Mouse (Mus musculus) WW6 (cell line): ENCODE measurements around the gene Mta3.
"Not testable (repeated sequence)": the region's sequence is repeated elsewhere in the genome, so short reads cannot be mapped to it uniquely, and the experiment has no call there.

Source experiments
- DNase-seq: peaks from one replicate; pipeline ENCODE4 v3.0.0-alpha.2; 2013; ENCODE audit warnings: low read depth, low spot score

Mta3 gene

DNA sequence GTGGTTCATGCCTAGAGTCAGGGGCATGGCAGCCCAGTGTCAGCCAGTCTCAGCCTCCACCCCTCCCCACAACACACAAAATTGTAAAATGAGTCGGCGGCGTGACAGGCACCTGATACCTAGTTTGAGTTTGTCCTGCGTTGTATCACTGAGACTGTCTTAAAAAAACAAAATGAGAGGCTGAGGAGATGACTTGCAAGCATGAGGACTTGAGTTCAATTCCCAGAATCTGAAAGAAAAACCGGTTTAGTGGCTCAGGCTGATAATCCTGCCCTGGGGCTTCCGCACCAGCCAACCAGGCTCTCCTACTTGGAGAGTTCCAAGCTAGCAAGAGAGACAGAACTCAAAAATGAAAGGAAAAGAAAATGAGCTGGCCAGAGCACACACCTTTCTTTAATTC is 2.9 kb downstream of the Mta3 start:
- DNase-seq, result no peak

DNA sequence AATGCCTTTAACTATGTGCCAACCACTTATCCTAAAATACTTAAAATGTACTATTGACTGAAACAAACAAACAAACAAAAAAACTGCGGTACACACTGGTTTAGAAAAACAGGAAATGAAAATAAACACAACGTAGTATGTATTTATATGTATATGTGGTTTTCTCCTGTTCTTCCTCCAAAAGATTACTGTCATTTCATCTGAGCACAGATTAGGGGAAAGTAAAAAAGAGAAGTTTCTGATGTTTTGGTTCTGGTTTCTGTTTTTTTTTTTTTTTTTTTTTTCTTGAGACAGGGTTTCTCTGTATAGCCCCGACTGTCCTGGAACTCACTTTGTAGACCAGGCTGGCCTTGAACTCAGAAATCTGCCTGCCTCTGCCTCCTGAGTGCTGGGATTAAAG is 3.6 kb downstream of the Mta3 start:
- DNase-seq, result not testable (repeated sequence)

DNA sequence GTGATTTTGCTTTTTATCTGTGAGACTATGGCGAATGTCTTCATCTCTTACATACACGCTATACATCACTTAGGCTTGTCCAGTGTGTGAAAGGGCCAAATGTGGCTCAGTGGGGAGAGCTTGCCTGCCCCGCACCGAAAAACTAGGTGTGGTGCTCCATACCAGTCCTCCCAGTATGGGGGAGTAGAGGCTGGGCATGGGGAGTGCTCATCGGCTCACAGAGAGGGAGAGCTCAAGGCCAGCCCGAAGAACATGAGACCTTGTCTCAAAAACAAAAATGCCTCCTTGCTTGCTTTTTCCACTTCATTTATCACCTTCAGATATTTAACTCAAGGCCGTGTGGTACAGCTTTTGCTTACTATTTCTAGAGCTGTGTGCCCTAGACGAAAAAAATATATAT is 4.7 kb downstream of the Mta3 start:
- DNase-seq, result no peak

DNA sequence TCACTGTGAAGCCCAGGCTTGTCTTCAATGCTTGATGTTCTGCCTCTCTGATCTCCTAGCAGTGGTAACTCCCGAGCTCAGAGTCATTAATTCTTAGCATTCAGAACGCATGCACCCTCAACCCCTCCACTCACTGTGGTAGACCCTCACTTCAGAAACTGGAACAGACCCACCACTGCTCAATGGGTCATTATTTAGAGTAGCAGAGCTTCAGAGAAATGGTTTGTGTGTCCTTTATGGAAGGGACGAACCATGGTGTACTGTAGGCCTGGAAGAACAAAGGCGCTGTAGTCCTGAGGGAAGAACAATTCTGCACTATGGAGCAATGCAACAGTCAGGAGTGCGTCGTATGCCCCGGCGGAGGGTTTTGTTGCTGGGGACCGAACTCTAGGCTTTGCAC is 6.4 kb downstream of the Mta3 start:
- DNase-seq, result no peak

DNA sequence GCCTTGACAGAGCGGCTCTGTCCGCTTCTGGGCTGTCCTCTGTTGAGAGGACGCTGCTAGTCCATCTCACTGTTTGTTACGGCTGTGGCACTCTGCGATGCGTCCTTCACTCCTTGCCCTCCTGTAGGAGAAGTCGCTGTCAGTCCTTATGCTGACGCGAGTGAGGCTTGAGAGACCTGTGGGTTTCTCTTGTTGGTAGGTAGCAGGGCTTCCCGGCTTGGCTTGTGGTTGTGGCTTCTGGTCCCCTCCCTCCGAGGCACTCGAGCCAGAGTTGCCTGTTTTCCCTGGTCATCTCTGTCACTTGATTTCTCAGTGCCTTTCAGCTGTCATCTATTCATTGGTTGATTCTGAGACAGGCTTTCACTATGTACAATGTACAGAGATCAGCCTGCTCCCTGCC is 14.5 kb downstream of the Mta3 start:
- no peak for DNase-seq

DNA sequence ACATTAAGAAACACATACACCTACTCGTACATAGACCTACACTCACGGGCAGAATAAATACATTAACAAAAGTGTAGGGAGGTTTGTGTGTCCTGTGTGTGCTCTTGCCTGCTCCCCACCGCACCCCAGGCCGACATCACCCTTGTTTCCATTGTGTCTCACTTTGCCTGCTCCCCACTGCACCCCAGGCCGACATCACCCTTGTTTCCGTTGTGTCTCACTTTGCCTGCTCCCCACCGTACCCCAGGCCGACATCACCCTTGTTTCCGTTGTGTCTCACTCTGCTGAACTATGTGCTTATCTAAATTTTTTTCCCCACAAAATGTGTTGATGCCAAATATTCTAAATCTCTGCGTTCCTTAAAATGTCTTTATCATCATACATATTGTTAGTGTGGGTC is 15.2 kb downstream of the Mta3 start:
- no peak for DNase-seq

DNA sequence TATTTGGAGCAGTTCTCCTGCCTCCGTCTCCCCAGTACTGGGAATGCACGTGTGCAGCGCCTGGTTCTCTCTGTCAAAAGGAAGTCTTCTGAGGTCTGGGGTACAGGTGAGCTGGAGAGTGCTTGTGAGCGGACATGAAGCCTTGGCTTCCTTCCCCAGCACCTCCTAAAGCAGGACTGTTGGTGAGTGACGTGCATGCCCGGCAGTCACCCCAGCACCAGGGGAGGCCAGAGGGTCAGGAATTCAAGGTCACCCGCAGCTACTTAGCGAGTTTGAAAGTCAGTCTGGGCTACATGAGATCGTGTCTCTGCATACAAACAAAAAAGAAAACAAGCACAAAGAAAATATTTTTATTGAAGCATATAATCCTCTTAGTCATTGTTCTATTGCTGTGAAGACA is 17.1 kb downstream of the Mta3 start:
- DNase-seq, result no peak

DNA sequence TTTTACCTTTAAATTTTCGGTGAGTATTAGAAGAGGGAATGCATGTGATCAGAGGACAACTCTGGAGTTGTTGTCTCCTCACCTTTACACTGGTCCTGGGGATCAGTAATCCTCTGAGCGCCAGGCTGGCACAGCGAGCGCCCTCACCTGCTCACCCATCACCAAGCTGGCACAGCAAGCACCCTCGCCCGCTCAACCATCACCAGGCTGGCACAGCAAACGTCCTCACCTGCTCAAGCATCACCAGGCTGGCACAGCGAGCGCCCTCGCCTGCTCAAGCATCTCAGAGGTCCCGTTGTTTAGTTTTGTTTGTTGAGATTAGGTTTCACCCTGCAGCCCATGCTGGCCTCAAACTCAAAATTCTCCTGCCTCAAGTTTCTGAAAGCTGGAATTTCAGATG is 20.5 kb downstream of the Mta3 start:
- no peak for DNase-seq

DNA sequence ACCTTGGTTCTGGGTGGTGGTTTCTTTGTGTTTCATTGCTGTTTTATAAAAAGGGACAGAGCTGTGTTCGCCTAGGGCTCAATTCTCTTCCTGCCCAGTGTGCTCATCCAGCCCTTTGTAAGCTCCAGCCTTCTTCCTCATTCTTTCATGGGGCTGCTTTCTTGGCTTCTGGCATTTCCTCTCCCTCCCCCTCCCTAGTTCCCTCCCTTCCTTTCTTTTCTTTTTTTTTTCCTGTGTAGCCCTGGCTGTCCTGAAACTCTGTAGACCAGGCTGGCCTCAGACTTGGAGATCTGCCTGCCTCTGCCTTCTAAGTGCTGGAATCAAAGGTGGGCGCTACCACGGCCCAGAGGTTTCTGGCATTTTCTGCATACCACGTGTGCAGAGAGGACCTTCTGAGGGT is 21.7 kb downstream of the Mta3 start:
- no peak for DNase-seq

DNA sequence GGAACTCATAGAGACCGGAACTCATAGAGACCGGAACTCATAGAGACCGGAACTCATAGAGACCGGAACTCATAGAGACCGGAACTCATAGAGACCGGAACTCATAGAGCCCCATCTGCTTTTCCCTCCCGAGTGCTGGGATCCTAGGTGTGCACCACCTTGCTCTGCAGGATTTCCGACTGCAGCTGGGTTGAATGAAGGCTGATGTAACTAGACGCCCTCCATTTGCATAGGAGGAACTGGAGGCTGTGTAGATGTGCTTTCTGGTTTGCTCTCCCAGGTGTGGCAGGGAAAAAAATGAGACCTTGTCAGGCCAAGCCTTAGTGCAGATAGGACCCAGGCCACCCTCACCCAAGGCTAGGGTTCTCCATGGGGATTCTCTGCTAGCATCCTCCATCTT is 23.1 kb downstream of the Mta3 start:
- peak; percentile 67 for DNase-seq

DNA sequence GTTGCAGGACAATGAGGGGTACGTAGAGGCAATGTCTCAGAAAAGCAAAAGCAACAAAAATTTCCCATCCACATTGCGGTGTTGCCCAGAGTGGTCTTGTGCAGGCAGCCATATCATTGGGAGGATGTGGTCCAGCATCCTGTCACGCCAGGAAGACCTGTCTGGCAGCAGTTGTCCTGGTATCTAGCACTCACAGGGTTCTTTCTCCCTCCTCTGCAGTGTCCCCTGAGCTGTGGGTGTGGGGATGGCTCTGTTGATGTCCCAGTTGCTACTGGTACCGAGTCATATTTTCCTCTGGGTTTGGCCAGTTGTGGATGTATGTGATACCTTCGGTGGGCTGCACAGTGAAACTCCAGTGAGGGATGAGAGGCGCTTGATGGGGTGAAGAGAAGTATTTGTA is 24.2 kb downstream of the Mta3 start:
- no peak for DNase-seq

DNA sequence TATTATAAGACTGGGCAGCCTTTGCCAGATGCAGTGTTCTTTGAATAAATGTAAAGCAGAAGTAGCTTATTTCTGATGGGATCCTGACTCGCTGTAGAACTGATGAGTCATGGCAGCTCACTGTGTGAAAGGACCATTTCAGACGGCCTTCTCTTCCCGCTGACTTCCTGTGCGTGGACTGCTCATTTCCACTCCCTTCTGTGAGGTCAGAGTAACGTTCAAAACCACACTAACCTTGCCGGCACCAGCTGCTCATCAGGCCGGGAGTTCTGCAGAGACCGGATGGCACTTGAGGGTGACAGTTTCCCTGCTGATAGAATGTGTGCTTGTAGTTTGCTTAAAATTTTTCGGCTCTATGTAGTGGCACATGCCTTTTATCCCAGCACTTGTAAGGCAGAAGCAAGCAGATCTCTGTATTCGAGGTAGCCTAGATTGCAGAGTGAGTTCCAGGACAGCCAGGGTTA is 26.2 kb downstream of the Mta3 start:
- DNase-seq, result no peak

DNA sequence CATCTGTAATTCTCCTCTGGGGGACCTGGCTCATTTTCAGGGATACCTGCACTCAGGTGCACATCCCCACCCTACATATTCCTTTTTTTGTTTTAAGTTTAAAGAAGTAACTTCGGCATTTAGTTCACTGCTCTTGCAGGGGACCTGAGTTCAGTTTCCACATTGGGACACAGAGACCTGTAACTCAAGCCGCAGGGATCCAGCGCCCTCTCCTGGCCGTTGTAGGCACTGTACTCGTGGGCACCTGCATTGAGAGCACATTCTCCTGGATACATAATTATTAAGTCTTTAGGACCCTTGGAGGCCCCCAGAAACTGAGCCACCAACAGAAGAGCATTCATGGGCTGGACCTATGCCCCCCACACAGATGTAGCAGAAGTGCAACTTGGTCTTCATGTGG is 26.8 kb downstream of the Mta3 start:
- DNase-seq, result no peak

DNA sequence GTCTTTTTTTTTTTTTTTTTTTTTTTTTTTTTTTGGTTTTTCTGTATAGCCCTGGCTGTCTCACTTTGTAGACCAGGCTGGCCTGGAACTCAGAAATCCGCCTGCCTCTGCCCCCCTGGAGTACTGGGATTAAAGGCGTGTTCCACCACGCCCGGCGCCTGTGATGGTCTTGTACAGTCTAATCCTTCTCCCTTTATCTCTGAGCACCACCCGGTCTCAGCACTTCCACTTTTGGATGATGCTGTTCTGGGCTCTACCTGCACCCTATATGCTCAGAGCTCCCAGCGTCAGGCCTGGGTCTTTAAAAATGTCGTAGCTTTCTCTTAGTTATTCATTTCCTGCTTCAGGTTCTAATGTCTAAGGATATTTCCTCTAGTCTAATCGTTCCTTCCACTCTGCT is 30.7 kb downstream of the Mta3 start:
- DNase-seq, result no peak

DNA sequence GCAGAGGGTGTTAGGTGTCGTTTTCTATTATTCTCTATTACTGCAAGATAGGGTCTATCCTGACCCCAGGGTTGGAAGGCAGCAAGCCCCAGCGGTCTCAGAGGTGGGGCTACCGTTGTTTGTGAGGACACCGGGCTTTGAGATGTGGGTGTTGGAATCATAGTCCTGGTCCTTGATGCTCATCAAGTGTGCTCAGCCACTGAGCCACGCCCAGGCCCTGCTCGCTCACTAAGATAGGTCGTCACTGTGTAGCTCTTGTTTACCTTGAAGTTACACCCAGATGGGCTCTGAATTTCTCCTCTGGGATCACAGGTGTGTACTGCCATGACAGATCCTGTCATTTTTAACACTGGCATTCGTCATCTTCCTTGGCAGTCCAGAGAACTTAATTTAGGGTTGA is 31.8 kb downstream of the Mta3 start:
- DNase-seq, result no peak

DNA sequence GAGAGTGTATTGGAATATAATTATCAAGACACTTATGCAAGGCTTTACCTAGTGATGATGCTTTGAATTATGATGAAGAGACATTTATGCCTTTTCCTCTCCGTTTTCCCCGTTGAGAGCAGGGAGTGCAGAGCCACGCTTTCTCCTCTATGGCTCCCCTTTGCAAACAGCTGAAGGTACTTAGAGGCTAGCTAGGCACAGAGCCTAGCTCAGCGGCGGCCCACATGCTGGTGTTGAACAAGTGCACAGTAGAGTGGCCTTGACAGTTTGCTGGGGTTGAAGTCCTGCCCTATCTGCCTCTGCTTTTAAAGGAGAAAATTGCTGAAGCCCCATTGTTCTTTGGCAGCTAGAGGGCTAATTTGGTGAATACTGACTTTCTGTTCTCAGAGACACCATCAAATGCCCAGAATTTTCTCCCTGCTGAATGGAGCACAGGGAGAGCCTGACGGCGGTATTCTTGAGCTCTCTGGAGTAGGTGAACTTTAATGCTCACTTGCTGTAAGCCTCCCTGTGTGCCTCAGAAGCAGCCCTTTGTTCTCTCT is 34.2 kb downstream of the Mta3 start:
- no peak for DNase-seq

DNA sequence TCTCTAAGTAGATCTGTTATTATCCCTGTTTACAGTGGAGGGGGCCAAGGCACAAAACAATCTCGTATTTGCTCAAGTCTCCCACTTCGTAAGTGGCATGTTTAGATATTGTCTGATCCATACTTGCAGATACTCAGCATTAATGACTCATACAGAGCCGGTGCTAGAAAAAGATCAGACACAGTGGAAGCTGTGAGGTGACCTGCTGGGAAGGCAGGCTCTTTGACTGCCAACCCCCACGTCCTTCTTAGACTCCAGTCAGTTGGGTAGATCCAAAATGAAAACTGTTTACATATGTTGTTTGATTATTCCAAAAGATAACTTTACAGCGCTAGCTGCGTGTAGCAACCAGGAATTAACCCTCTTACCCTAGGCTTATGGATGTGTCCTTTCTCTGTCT is 35.3 kb downstream of the Mta3 start:
- DNase-seq, result no peak

DNA sequence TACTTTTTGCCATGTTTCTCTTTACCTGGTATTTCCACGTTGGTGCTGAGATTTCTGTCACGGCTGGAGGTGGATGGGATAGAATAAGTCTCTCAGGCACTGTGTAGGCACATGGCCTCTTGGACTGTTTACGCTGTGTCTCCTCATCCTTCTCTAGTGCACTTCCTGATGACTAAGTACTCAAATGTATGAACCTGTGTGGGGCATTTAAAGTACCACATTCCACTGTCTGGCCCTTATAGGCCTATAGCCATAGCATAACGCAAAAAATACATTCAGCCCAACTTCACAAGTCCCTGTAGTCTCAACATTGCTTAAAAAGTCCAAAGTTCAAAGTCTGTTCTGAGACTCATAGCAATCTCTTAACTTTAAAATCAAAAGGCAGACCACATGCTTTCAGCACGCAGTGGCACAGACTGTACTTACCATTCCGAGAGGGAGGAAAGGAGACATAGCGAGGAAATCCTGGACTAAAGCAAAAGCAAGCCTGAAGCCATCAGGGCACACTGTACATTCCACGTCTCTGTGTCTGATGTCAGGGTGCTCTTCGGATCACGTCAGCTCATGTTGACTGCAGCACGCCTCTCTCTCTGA is 38.4 kb downstream of the Mta3 start:
- no peak for DNase-seq

DNA sequence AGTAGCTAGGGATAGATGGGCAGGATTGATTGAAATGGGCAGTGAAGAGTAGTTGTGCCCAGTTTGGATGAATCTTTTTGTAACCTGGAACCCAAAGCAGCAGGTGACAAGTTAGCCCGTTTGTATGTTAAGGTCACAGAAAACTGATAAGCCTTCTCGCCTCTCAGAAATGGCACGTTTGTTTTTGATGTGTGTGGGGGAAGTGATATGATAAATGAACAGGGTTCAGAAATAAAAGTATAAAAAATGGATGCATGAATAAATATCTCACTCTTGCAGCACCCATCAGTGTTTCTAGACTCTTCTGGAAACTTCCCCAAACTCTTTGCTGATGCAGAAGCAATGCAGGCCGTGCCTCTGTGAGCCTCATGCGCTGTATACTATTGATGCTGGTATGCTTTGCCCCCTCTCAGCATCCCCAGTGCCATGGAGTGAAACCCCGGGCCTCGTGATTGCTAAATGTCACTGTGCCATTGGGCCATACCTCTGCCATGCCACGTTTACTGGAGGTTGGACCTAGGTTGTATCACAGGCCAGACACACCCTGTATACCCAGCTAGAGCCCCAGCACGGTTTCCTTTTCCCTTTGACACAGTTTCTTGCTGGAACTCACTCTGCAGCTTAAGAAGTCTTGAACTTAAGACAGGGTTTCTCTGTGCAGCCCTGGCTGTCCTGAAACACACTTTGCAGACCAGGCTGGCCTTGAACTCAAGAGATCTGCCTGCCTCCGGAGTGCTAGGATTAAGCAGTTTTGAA is 41.6 kb downstream of the Mta3 start:
- no peak for DNase-seq

DNA sequence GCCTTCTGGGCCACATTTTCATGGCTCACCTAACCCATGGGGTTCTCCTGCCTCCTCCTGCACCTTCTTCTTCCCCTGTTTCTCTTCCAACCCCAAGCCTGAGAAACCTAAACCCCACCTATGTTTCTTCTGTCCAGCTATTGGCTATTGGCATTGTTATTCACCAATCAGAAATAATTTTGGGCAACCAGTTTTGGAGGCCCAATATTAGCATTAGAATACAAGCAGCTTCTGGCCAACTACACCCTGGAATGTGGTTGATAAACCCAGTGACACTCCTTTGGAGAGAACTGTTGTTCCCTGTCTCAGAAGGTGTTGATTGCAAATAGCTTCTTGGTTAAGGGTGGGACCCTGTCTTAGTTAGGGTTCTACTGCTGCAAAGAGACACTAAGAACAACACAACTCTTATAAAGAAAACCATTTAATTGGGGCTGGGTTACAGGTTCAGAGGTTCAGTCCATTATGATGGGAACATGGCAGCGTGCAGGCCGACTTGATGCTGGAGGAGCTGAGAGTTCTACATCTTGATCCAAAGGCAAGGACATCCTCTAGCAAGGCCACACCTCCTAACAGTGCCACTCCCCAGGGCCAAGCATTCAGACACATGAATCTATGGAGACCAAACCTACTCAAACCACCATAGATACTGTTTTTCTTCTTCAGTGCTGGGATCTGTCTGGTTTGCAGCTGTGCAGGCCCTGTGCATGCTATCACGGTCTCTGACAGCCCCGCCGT is 44.4 kb downstream of the Mta3 start:
- no peak for DNase-seq

DNA sequence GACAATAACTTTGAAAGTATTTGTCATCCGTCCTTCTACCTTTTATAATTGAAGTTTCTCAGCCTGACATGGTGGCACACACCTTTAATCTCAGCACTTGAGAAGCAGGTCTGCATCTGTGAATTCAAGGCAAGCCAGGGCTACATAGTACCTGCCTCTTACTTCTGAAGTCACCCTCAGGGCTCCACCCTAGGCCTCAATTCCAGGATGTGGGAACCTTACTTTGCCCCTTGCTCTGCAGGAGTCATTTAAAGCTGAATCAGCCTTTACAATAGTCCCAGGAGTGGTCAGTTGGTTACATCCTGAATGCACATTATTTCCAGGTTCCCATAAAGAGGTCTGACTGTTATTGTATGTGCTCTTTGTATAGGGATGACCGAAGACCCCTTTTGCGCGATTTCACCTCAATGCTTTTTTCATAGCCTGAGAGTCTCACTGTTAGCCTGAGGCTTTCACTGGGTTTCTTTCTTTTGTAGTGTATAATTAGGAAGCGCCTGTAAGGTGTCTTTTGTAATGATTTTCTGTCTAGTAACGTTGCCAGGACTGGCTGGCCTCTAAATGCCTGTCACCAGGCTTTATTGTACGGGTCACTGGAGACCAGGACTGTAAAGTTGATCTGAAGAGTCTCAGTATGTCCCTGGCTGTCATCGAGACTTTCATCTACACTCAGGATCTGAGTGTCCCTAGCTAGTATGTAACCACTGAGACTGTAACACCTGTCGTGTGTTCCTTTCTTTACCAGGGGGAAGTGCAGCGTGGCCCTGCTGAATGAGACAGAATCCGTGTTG is 47.3 kb downstream of the Mta3 start:
- DNase-seq, result no peak

DNA sequence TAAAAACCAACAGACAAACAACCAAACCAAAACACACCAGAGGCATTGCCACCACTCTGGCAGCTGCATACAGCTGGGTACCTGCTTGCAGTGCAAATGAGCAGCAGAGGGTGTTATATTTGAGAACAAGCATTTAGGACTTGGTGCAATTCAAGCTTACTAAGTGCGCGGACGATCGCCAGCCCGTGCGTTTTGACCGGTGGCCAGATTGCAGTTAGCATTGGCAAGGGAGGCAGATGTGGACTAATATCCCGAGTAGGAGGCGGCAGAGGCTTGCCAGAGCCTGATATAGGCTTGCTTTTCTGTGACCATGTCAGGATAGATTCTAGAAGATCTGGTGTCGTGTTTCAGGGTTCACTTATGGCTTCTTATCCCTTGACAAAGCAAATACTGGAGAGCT is 52.1 kb downstream of the Mta3 start:
- DNase-seq, result no peak
